Mouse (Mus musculus): ENCODE data around the gene Krba1. TPM values are rescaled to one million over a fixed set of nuclear protein-coding genes. Genes with fewer than 3 reads are reported as not detected.

Gene Krba1
- polyA plus RNA-seq, 1 experiment from 2014 or later: 15.7 TPM

DNA sequence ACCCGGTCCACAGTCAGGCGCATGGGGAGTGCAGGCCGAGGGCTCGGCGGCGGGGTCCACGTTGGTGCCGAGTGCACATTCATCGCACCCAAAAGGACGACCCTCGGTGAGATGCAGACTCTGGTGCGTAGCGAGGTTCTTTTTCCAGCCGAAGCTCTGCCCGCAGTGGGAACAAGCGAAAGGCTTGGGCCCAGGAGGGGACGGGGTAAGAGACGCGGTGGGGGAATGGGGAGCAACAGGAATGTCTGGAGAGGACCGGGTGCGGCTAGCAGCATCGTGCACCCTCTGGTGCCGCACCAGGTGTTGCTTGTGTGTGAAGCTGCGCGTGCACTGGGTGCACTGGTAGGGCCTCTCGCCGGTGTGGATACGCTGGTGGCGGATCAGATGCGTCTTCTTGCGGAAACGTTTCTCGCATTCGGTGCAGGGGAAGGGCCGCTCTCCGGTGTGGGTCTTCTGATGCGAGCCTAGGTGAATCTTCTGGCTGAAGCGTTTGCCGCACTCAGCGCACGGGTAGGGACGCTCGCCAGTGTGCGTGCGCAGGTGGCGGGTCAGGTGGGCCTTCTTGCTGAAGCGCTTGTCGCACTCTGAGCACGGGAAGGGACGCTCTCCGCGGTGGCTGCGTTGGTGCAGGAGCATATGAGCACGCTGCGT, 43.2 kb downstream of the Krba1 start:
- no peak for TF ChIP-seq CTCF (IDR thresholded peaks at IDR 0.05; ENCODE audit: low read depth)
- Histone ChIP-seq H3K9me3 (replicated peaks; ENCODE audit: low read length) (no peaks in the 10 kb centered on the region), H3K9ac (ENCODE audit: low read depth, low read length) (no peak overlapping the region), H3K27ac (no peak overlapping the region), H3K4me2 (ENCODE audit: low read length) (no peak overlapping the region), H3K4me3 (replicated peaks; ENCODE audit: low read depth, low read length) (no peak overlapping the region), H3K4me1 (replicated peaks; ENCODE audit: insufficient read depth, low read length) (peaks cover 45% of the 10 kb centered on the region), H3K36me3 (ENCODE audit: insufficient read depth, low read length) (peaks cover 30% of the 10 kb centered on the region), H3K27me3 (ENCODE audit: insufficient read depth, low read length) (no peaks in the 10 kb centered on the region)
- DNase-seq (ENCODE audit: low spot score) (no peak), ATAC-seq (replicated peaks; ENCODE audit: low FRiP score, low read depth) (no peak)
- WGBS: 59% methylated on average over 55 of the region's 55 CpGs

DNA sequence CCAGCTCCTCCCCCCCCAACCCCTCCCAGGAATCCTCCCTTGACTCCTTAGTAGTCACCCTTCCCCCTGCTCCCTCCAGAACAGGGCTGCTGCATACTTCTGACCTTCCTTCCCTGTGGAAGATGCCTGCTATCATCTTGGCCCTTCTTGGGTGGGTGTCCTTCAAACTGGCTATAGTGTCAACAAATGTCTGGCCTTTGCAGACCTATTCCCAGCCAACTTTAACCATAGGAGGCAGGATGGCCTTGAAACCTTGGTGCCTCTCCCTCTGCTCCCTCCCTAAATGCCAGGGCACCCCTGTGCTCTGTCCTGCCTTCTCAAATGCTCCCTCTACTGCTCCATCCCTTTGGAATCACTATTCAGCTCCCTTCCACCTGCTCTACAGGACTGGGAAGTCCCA, 44.3 kb downstream of the Krba1 start:
- Histone ChIP-seq H3K4me1 (replicated peaks; ENCODE audit: insufficient read depth, low read length) (peaks cover 50% of the 10 kb centered on the region), H3K4me2 (ENCODE audit: low read length) (no peak overlapping the region), H3K9ac (ENCODE audit: low read depth, low read length) (no peak overlapping the region), H3K27me3 (ENCODE audit: insufficient read depth, low read length) (no peaks in the 10 kb centered on the region), H3K4me3 (replicated peaks; ENCODE audit: low read depth, low read length) (no peak overlapping the region), H3K9me3 (replicated peaks; ENCODE audit: low read length) (no peaks in the 10 kb centered on the region), H3K36me3 (ENCODE audit: insufficient read depth, low read length) (peaks cover 30% of the 10 kb centered on the region), H3K27ac (peak overlapping the region; percentile 71; the same call in 1 of the 2 replicates)
- ATAC-seq (replicated peaks; ENCODE audit: low FRiP score, low read depth): no peak
- no peak for TF ChIP-seq CTCF (IDR thresholded peaks at IDR 0.05; ENCODE audit: low read depth)
- no peak for DNase-seq (ENCODE audit: low spot score)

DNA sequence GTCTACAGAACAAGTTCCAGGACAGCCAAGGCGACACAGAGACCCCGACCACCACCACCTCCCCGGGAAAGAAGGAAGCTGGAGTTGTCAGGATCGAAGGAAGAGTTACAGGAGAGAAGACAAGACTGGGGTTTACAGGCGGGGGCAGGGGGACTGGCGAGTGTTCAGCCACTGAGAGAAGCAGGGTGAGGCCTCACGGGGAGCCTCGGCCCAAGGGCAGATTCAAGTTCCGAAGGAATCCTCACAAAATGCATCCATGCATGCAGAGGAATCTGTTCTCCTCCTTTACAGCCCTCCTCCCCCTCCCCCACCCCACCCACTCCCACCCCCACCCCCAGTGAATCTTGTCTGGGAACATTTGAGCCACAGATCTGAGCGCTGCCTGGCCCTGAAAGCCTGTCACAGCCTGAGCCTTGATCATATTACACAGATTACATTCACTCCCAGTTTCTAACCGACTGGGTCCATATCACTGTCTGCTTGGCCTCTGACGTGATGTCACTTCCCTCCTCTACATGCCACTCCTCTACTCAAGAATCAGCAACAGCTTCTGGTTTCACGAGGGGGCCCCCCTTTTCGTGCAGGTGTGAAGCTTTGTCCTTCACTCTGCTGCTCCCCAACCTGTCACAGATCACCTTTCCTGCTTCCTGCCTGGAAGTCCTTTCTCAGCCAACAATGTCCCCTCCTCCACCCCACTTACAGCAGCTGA, 45.1 kb downstream of the Krba1 start:
- Histone ChIP-seq H3K9me3 (replicated peaks; ENCODE audit: low read length) (no peaks in the 10 kb centered on the region), H3K4me3 (replicated peaks; ENCODE audit: low read depth, low read length) (no peak overlapping the region), H3K36me3 (ENCODE audit: insufficient read depth, low read length) (peaks cover 30% of the 10 kb centered on the region), H3K27ac (peak overlapping the region; percentile 71; the same call in 1 of the 2 replicates), H3K27me3 (ENCODE audit: insufficient read depth, low read length) (no peaks in the 10 kb centered on the region), H3K4me2 (ENCODE audit: low read length) (no peak overlapping the region), H3K4me1 (replicated peaks; ENCODE audit: insufficient read depth, low read length) (peaks cover 43% of the 10 kb centered on the region; the same call in 1 of the 2 replicates), H3K9ac (ENCODE audit: low read depth, low read length) (no peak overlapping the region)
- DNase-seq (ENCODE audit: low spot score) (peak; percentile 81), ATAC-seq (replicated peaks; ENCODE audit: low FRiP score, low read depth) (no peak)
- WGBS: 29% methylated on average over 14 of the region's 14 CpGs
- no peak for TF ChIP-seq CTCF (IDR thresholded peaks at IDR 0.05; ENCODE audit: low read depth)

DNA sequence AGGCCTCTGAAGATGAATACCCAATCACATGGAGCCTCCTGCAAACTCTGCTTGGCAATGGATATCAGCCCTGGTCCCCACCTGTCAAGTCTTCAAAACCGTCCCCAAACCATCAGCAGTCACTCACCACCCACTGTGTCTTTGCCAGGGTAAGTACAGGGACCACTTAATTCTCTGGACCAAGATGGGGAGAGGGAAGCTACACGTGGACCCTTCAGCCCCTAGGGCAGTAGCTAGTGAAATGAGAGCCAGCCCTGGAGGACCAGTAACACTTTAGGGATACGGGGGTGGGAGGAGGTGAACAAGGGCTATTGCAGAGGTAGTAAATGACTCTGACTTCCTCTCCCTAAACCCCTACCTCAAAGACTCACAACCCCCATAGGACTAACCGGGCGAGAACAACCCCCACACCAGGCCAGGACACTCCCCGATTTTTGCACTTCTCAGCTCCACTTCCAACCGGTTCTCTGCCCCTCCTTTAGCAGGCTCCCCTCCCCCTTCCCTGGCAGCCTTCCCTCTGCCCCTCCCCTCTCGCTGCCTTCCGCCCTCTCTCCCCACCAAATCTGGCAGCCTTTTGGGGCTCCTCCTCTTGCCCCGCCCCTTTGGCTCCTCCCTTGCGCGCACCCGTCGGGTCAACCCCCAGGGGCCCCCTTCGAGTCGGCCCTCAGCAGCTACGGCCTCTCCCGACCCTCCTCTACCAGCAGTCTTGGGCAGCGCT, 48.4 kb downstream of the Krba1 start:
- TF ChIP-seq CTCF (IDR thresholded peaks at IDR 0.05; ENCODE audit: low read depth): no peak; the same call in 1 of the 2 replicates
- peak overlapping the region; percentile 47; the same call in 1 of the 2 replicates for H3K9ac ChIP-seq (ENCODE audit: low read depth, low read length)
- no peaks in the 10 kb centered on the region for H3K27me3 ChIP-seq (ENCODE audit: insufficient read depth, low read length)
- peak overlapping the region; percentile 64 for H3K27ac ChIP-seq
- H3K4me3 ChIP-seq (replicated peaks; ENCODE audit: low read depth, low read length): peak overlapping the region; percentile 95
- H3K4me2 ChIP-seq (ENCODE audit: low read length): peak overlapping the region; percentile 74
- 1% methylated on average over 19 of the region's 19 CpGs for WGBS
- peaks cover 40% of the 10 kb centered on the region for H3K4me1 ChIP-seq (replicated peaks; ENCODE audit: insufficient read depth, low read length)
- no peaks in the 10 kb centered on the region for H3K9me3 ChIP-seq (replicated peaks; ENCODE audit: low read length)
- DNase-seq (ENCODE audit: low spot score) (peak; percentile 98), ATAC-seq (replicated peaks; ENCODE audit: low FRiP score, low read depth) (peak; percentile 86)
- H3K36me3 ChIP-seq (ENCODE audit: insufficient read depth, low read length): peaks cover 15% of the 10 kb centered on the region

DNA sequence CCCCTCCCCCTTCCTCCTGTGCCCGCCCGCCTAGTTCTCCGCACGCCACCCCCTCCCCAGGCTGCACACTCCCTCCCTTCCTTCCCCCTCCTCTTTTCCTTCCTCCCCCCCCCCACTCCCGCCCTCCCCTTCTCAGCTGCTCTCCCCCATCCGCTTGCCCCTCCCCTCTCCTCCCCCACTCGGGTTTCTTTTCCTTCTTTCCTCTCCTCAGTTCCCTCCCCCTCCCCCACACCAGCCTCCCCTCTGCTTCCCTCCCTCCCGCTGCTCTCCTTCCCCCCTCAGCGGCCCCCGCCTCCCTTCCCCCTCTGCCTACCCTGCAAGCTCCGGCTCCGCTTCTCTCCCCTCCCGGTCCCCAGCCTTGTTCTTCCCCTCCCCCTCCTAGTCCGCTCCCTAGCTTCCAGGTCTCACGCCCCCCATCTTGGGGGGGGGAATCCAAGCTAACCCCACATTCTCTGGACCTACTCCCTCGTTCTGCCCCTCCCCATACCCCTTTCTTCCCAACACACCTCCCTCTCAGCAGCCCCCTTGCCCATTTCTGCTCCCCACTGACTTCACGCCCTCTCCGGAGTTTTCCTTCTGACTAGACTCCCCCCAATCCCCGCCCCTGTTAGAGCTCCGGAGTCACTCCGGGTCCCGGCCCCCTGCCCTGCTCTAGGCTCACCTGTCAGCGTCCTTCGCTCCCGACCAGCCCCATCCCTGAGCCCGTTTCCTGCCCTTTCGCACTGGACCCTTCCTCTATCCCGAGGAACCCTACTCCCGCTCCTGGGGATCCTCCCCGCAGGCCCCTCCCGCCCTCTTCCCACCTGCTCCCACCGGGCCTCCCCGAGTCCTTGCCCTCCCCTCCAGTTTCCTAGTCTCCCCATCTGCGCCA, 49.2 kb downstream of the Krba1 start:
- H3K27ac ChIP-seq: peak overlapping the region; percentile 97
- peaks cover 35% of the 10 kb centered on the region for H3K4me1 ChIP-seq (replicated peaks; ENCODE audit: insufficient read depth, low read length)
- peaks cover 11% of the 10 kb centered on the region; the same call in 1 of the 2 replicates for H3K36me3 ChIP-seq (ENCODE audit: insufficient read depth, low read length)
- peak overlapping the region; percentile 74 for H3K4me2 ChIP-seq (ENCODE audit: low read length)
- TF ChIP-seq CTCF (IDR thresholded peaks at IDR 0.05; ENCODE audit: low read depth): no peak
- no peaks in the 10 kb centered on the region for H3K27me3 ChIP-seq (ENCODE audit: insufficient read depth, low read length)
- peak overlapping the region; percentile 93 for H3K9ac ChIP-seq (ENCODE audit: low read depth, low read length)
- DNase-seq (ENCODE audit: low spot score) (peak; percentile 92), ATAC-seq (replicated peaks; ENCODE audit: low FRiP score, low read depth) (peak; percentile 53)
- 2% methylated on average over 29 of the region's 34 CpGs for WGBS
- peak overlapping the region; percentile 95 for H3K4me3 ChIP-seq (replicated peaks; ENCODE audit: low read depth, low read length)
- no peaks in the 10 kb centered on the region for H3K9me3 ChIP-seq (replicated peaks; ENCODE audit: low read length)
